Mouse (Mus musculus) pancreas, adult 10 weeks (tissue): Measurements from ENCODE around the gene Rbm11. TPM values are rescaled to one million over a fixed set of nuclear protein-coding genes. Genes with fewer than 3 reads are reported as not detected.

Experiments used
- polyA plus RNA-seq: library from polyadenylated mRNA; stranded (reverse); fragments of 350-450 nt; fragmentation: Illumina TruSeq; extraction: RNeasy Lipid Tissue Mini Kit (QIAGEN cat#74804); gene quantifications from one replicate; pipeline ENCODE4 v1.2.3, GENCODE M21; 2015; ENCODE audit warnings: low read depth, low replicate concordance; ENCODE audit not compliant: insufficient read depth

Rbm11 gene
- polyA plus RNA-seq, result not detected

DNA sequence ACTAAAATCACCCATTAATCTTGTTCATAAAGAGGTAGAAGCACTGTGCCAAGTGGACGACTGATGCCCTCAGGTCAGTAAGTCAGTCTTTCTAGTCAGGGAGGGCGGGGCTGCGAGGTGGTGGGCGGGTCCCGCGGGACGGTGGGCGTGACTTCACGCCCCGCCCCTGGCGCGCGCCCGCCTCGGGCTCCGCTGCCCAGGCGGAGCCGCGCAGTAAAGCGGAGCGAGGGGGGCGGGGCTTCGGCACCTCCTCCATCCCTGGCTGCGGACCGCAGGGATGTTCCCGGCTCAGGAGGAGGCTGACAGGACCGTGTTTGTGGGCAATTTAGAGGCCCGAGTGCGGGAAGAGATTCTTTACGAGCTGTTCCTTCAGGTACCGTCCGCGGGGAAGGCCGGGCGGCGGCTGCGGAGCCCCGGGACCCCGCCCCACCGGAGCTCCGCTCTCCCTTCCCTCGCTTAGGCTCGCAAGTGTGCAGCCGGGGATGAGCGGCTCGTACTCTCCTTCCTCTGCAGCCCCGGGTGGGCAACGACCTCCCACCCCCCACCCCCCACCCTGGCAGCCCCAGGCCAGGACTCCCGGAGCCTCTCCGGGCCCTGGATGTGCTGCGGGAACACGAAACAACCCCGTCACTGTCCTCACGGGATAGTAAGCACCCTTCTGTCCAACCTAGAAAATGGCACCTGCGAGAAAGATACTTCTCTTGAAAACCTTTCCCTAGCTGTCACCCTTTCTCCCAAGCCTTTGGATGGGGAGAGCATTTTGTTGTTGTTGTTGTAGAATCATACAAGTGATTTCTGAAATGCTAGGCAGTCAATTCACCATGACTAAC, at the start of gene Rbm11:
TSS of gene Rbm11 (plus strand) at position 174 of the 830 bp plus-strand sequence.

DNA sequence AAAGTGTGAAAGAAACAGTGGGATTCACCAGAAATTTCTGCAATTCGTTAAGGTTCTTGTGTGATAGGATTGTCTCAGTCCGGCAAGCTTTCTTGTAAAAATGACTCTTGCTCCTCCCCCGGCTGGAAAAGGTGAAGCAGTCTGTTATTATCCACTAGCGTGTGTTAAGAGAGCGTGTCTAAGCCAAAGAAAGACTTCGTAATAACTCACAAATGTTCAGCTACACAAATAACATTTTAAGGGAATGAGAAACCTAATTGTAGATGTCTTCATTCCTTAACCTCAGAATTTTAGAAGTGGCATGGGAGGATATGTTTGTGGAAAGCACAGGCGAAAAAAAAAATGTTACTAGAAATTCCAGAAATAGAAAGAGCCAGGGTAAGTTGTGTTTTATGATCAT, 6.7 kb upstream of the Rbm11 start, which contains the start of gene Lipi:
TSS of gene Lipi (minus strand) at position 101 of the 400 bp plus-strand sequence.

Other genes with a start within 250 kb of the Rbm11 start
- not detected for gene Lipi, start 6.8 kb upstream of the Rbm11 start, polyA plus RNA-seq
- gene Hspa13, start 174.3 kb downstream of the Rbm11 start, polyA plus RNA-seq, result 6.5 TPM